ENCODE assay signal across 9 mouse cellular contexts in genomic region chrX:139219017-139219416, GRCm38 (mm10). TPM values are rescaled to one million over a fixed set of nuclear protein-coding genes. Genes with fewer than 3 reads are reported as not detected.
A peak's percentile ranks its signal among the peaks of the same experiment; 100 is the strongest.
DNase-seq lines count a peak whose midpoint lies in the region; ATAC-seq lines count a peak whose summit lies in the region.
"Had no signal": no experiment of that assay in that cellular context is flagged by ENCODE, and none has a peak within 500 bp of the region (broad histone marks: within the 10 kb centered on the region; RNA-seq: fewer than 3 reads in every experiment).

No protein-coding gene starts in this region.

- H3K4me1 ChIP-seq in embryonic facial prominence, embryonic 11.5 days (ENCODE audit: control insufficient read depth, insufficient read depth, low read length) = no peaks in the 10 kb centered on the region

- ATAC-seq in embryonic facial prominence, embryonic 11.5 days (replicated peaks; ENCODE audit: insufficient number of reproducible peaks, low FRiP score, low TSS enrichment, low read depth) = no peak
- ATAC-seq in megakaryocyte-erythroid progenitor cell, adult 5-6 weeks (replicated peaks; ENCODE audit: low FRiP score, low TSS enrichment, poor library complexity, severe bottlenecking) = peak; percentile 87; the same call in 1 of the 2 replicates
- no peak for ATAC-seq in erythroid progenitor cell, adult 5-6 weeks (replicated peaks; ENCODE audit: low FRiP score, poor library complexity, severe bottlenecking)

- no peaks in the 10 kb centered on the region for H3K9me3 ChIP-seq in embryonic facial prominence, embryonic 11.5 days (replicated peaks; ENCODE audit: control insufficient read depth, low read length)

- H3K4me3 ChIP-seq in embryonic facial prominence, embryonic 11.5 days (ENCODE audit: low read depth, low read length) = no peak overlapping the region

- intact Hi-C loops in heart, postnatal 25 days (cut with DNase I) = no loop called here

- H3K4me2 ChIP-seq in embryonic facial prominence, embryonic 11.5 days (ENCODE audit: low read depth, low read length) = no peak overlapping the region

- H3K9ac ChIP-seq in embryonic facial prominence, embryonic 11.5 days (replicated peaks; ENCODE audit: low read length) = no peak overlapping the region

- peak; percentile 25 to 58 for DNase-seq in heart, adult 18-20 months
- DNase-seq in heart, postnatal 25 days (ENCODE audit: low spot score) = no peak
- DNase-seq in 3T3-L1 (ENCODE audit: low read depth, low spot score) (peak; percentile 88), WW6 (ENCODE audit: low read depth, low spot score) (peak; percentile 4)
- peak; percentile 72 for DNase-seq in embryonic facial prominence, embryonic 11.5 days (ENCODE audit: low spot score)
- DNase-seq in kidney, postnatal 4 days = peak; percentile 68 to 72

- no peaks in the 10 kb centered on the region for H3K36me3 ChIP-seq in embryonic facial prominence, embryonic 11.5 days (replicated peaks; ENCODE audit: control insufficient read depth, insufficient read depth, low read depth, low read length)

- no peaks in the 10 kb centered on the region for H3K27me3 ChIP-seq in embryonic facial prominence, embryonic 11.5 days (ENCODE audit: control insufficient read depth, insufficient read depth, low read length)

- 28% methylated on average over 2 of the region's 2 CpGs for WGBS in embryonic facial prominence, embryonic 11.5 days

- no peak overlapping the region for H3K27ac ChIP-seq in embryonic facial prominence, embryonic 11.5 days (replicated peaks; ENCODE audit: low read depth, low read length)

RNA-seq across cellular contexts. Expression of gene Mum1l1, which starts 9.2 kb away (rescaled TPM):
- 1 to 10 TPM; 1.8 to 2.0 TPM for total RNA-seq in heart, adult 18-20 months (2021)
- 1 to 10 TPM; 2.1 to 2.4 TPM for total RNA-seq in heart, postnatal 25 days (2021)
- 29.9 and 32.8 TPM in 2 replicates for polyA plus RNA-seq in embryonic facial prominence, embryonic 11.5 days (2014; fragmentation: Nextera tagmentation; extraction: Ambion mirVana)
- 0.40 TPM in 1 of 2 replicates, not detected in the other for total RNA-seq in megakaryocyte-erythroid progenitor cell, adult 5-6 weeks (2014; fragmentation: Nextera tagmentation)
- total RNA-seq in megakaryocyte-erythroid progenitor cell, adult 5-6 weeks (2017) = 0.19 TPM in 1 of 2 replicates, not detected in the other
- not detected in 2 replicates for total RNA-seq in erythroid progenitor cell, adult 5-6 weeks (2015; ENCODE audit: low replicate concordance)
- total RNA-seq in erythroid progenitor cell, adult 5-6 weeks (2017; ENCODE audit: low replicate concordance) = not detected in 2 replicates
- total RNA-seq: neutrophil, adult 5-6 weeks had no signal

RNA-seq across cellular contexts. Expression of gene 4933428M09Rik, which starts 40.0 kb away (rescaled TPM):
- not detected for total RNA-seq in heart, adult 18-20 months (2021)
- not detected for total RNA-seq in heart, postnatal 25 days (2021)
- polyA plus RNA-seq in embryonic facial prominence, embryonic 11.5 days (2014; fragmentation: Nextera tagmentation; extraction: Ambion mirVana) = not detected in 2 replicates
- total RNA-seq in megakaryocyte-erythroid progenitor cell, adult 5-6 weeks (2014; fragmentation: Nextera tagmentation) = not detected in 2 replicates
- total RNA-seq in megakaryocyte-erythroid progenitor cell, adult 5-6 weeks (2017) = not detected in 2 replicates
- not detected in 2 replicates for total RNA-seq in erythroid progenitor cell, adult 5-6 weeks (2015; ENCODE audit: low replicate concordance)
- not detected in 2 replicates for total RNA-seq in erythroid progenitor cell, adult 5-6 weeks (2017; ENCODE audit: low replicate concordance)
- total RNA-seq: neutrophil, adult 5-6 weeks had no signal
